Mouse (Mus musculus) adipose tissue, adult 10 weeks (tissue): Measurements from ENCODE around the gene Gpr142. TPM values are rescaled to one million over a fixed set of nuclear protein-coding genes. Genes with fewer than 3 reads are reported as not detected.

ENCODE experiments used
- polyA plus RNA-seq: library from polyadenylated mRNA; stranded (reverse); fragments of 350-450 nt; fragmentation: Illumina TruSeq; extraction: RNeasy Lipid Tissue Mini Kit (QIAGEN cat#74804); gene quantifications from one replicate; pipeline ENCODE4 v1.2.3, GENCODE M21; 2014; ENCODE audit warnings: low read depth, low replicate concordance

Gpr142 gene
- polyA plus RNA-seq, result 0.29 TPM

GRCm38 (mm10) chr11:114798624-114799023 lies at the start of gene Gpr142:
TSS of gene Gpr142 (plus strand) at chr11:114798924.

GRCm38 (mm10) chr11:114764820-114765818 lies 33.6 kb upstream of the Gpr142 start, which contains the start of gene Kif19a:
TSS of gene Kif19a (plus strand) at chr11:114765388.

GRCm38 (mm10) chr11:114795848-114796322 lies 2.8 kb upstream of the Gpr142 start, which contains the start of gene Btbd17:
TSS of gene Btbd17 (minus strand) at chr11:114795945.

GRCm38 (mm10) chr11:114850452-114851268 lies 51.9 kb downstream of the Gpr142 start, which contains the start of gene Gprc5c:
TSS of gene Gprc5c (plus strand) at chr11:114851152.

Other genes starting within 250 kb of the Gpr142 start
- 1,374 TPM for gene Rpl38, start 130.4 kb upstream of the Gpr142 start, polyA plus RNA-seq
- gene Ttyh2, start 123.5 kb upstream of the Gpr142 start, polyA plus RNA-seq, result 14.8 TPM
- gene Dnaic2, start 71.5 kb upstream of the Gpr142 start, polyA plus RNA-seq, result 2.7 TPM
- gene Kif19a, start 33.5 kb upstream of the Gpr142 start, polyA plus RNA-seq, result 2.4 TPM
- gene Btbd17, start 3.0 kb upstream of the Gpr142 start, polyA plus RNA-seq, result 2.4 TPM
- 71.0 TPM for gene Gprc5c, start 52.2 kb downstream of the Gpr142 start, polyA plus RNA-seq
- 8.6 TPM for gene Cd300a, start 91.1 kb downstream of the Gpr142 start, polyA plus RNA-seq
- 5.1 TPM for gene Cd300lb, start 135.5 kb downstream of the Gpr142 start, polyA plus RNA-seq
- not detected for gene Cd300c, start 170.2 kb downstream of the Gpr142 start, polyA plus RNA-seq
- gene Cd300ld, start 191.0 kb downstream of the Gpr142 start, polyA plus RNA-seq, result 5.6 TPM
- gene Cd300c2, start 203.0 kb downstream of the Gpr142 start, polyA plus RNA-seq, result 6.4 TPM
- not detected for gene Cd300ld2, start 217.3 kb downstream of the Gpr142 start, polyA plus RNA-seq
- 5.1 TPM for gene Cd300ld4, start 228.1 kb downstream of the Gpr142 start, polyA plus RNA-seq
- gene Cd300ld5, start 238.8 kb downstream of the Gpr142 start, polyA plus RNA-seq, result 7.2 TPM
- gene Cd300ld3, start 249.5 kb downstream of the Gpr142 start, polyA plus RNA-seq, result 17.1 TPM